Mouse (Mus musculus): Measurements from ENCODE around the gene Tnfrsf4. TPM values are rescaled to one million over a fixed set of nuclear protein-coding genes. Genes with fewer than 3 reads are reported as not detected.

The Tnfrsf4 gene
- polyA plus RNA-seq, 1 experiment from 2014 or later = 0.60 TPM

DNA sequence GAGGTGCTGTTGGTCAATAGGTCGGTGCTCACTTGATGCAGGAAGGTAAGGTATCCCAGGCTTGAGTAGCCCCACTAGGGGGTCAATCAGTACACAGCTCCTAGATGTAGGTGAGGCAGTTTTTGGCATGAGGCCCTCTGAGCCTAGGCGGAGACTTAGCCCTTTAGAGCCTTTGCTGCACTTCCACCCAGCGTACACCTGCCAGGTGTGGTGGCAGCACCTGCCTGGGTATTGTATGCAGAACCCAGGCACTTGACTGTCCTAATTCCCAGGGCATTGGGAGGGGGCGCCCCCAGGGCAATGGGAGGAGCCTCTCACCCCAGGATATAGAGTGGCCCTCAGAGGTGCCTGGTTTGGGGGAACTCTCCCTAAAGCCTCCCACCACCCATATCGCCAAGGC lies 41.5 kb downstream of the Tnfrsf4 start:
- H3K9ac ChIP-seq (ENCODE audit: low read length) = no peak overlapping the region
- no peaks in the 10 kb centered on the region for H3K27me3 ChIP-seq (replicated peaks; ENCODE audit: control insufficient read depth, insufficient read depth, low read length)
- 86% methylated on average over 5 of the region's 5 CpGs for WGBS
- ATAC-seq (no peak), DNase-seq (ENCODE audit: low spot score) (no peak)
- no peaks in the 10 kb centered on the region for H3K36me3 ChIP-seq (ENCODE audit: control insufficient read depth, insufficient read depth, low read length)
- no peak overlapping the region for H3K4me2 ChIP-seq (ENCODE audit: low read length)
- H3K9me3 ChIP-seq (replicated peaks; ENCODE audit: control insufficient read depth, low read length) = no peaks in the 10 kb centered on the region
- no peak overlapping the region for H3K4me3 ChIP-seq (ENCODE audit: low read depth, low read length)
- no peak overlapping the region for H3K27ac ChIP-seq (ENCODE audit: low read depth, low read length)
- H3K4me1 ChIP-seq (ENCODE audit: control insufficient read depth, insufficient read depth, low read length) = no peaks in the 10 kb centered on the region

DNA sequence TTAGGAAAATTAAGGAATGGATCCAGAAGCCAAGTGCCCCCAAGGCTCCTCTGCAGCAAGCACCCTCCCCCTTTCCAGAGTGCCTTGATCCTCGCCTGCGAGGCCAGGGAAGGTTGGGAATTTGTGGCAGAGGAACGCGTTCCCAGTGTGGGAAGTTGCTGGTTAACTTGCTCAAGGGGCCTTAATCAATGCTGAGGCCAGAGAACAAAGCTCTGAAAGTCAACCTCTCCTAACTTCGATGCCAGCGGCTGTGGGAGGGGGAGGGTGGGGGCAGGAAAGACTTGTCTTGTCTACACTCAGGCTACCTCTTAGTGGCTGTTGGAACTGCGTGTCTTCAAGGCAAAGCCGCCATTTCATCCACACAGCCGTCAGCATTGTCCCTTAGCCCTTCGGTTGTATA lies 44.1 kb downstream of the Tnfrsf4 start:
- H3K4me1 ChIP-seq (ENCODE audit: control insufficient read depth, insufficient read depth, low read length) = no peaks in the 10 kb centered on the region
- no peaks in the 10 kb centered on the region for H3K27me3 ChIP-seq (replicated peaks; ENCODE audit: control insufficient read depth, insufficient read depth, low read length)
- no peak for ATAC-seq
- H3K4me3 ChIP-seq (ENCODE audit: low read depth, low read length) = no peak overlapping the region
- no peaks in the 10 kb centered on the region for H3K9me3 ChIP-seq (replicated peaks; ENCODE audit: control insufficient read depth, low read length)
- WGBS = 70% methylated on average over 10 of the region's 10 CpGs
- H3K9ac ChIP-seq (ENCODE audit: low read length) = no peak overlapping the region
- no peak for DNase-seq (ENCODE audit: low spot score)
- no peaks in the 10 kb centered on the region for H3K36me3 ChIP-seq (ENCODE audit: control insufficient read depth, insufficient read depth, low read length)
- H3K27ac ChIP-seq (ENCODE audit: low read depth, low read length) = no peak overlapping the region
- H3K4me2 ChIP-seq (ENCODE audit: low read length) = no peak overlapping the region

- Histone ChIP-seq H3K4me1 (ENCODE audit: control insufficient read depth, insufficient read depth, low read length) (no peaks in the 10 kb centered on the region), H3K36me3 (ENCODE audit: control insufficient read depth, insufficient read depth, low read length) (no peaks in the 10 kb centered on the region), H3K27ac (ENCODE audit: low read depth, low read length) (no peak overlapping the region), H3K4me2 (ENCODE audit: low read length) (no peak overlapping the region), H3K9ac (ENCODE audit: low read length) (no peak overlapping the region), H3K9me3 (replicated peaks; ENCODE audit: control insufficient read depth, low read length) (no peaks in the 10 kb centered on the region), H3K27me3 (replicated peaks; ENCODE audit: control insufficient read depth, insufficient read depth, low read length) (no peaks in the 10 kb centered on the region), H3K4me3 (ENCODE audit: low read depth, low read length) (no peak overlapping the region)
- 79% methylated on average over 9 of the region's 9 CpGs for WGBS
- no peak for ATAC-seq
- DNase-seq (ENCODE audit: low spot score) = no peak
These were observed 45.2 kb downstream of the Tnfrsf4 start for GRCm38 (mm10) chr4:156058826-156059225.

GRCm38 (mm10) chr4:156059261-156059660 lies 45.6 kb downstream of the Tnfrsf4 start, which contains the start of gene Ttll10:
Gene Ttll10 (minus strand): TSS chr4:156059414.
- Histone ChIP-seq H3K27ac (ENCODE audit: low read depth, low read length) (no peak within 1 kb of the TSS), H3K4me3 (ENCODE audit: low read depth, low read length) (no peak within 1 kb of the TSS), H3K4me2 (ENCODE audit: low read length) (no peak within 1 kb of the TSS), H3K9ac (ENCODE audit: low read length) (no peak within 1 kb of the TSS), H3K4me1 (ENCODE audit: control insufficient read depth, insufficient read depth, low read length) (0 out of 2 replicates have a peak, but pooled peaks cover 4% of the 10 kb centered on the region), H3K36me3 (ENCODE audit: control insufficient read depth, insufficient read depth, low read length) (no peaks in the 10 kb centered on the region), H3K27me3 (replicated peaks; ENCODE audit: control insufficient read depth, insufficient read depth, low read length) (no peaks in the 10 kb centered on the region), H3K9me3 (replicated peaks; ENCODE audit: control insufficient read depth, low read length) (no peaks in the 10 kb centered on the region)
- 53% methylated on average over 5 of the region's 5 CpGs for WGBS
- ATAC-seq = no peak
- no peak for DNase-seq (ENCODE audit: low spot score)

- WGBS = 40% methylated on average over 10 of the region's 10 CpGs
- DNase-seq (ENCODE audit: low spot score) (no peak), ATAC-seq (no peak)
- no peaks in the 10 kb centered on the region for H3K36me3 ChIP-seq (ENCODE audit: control insufficient read depth, insufficient read depth, low read length)
- no peak overlapping the region for H3K27ac ChIP-seq (ENCODE audit: low read depth, low read length)
- no peak overlapping the region for H3K4me2 ChIP-seq (ENCODE audit: low read length)
- no peak overlapping the region for H3K9ac ChIP-seq (ENCODE audit: low read length)
- H3K4me1 ChIP-seq (ENCODE audit: control insufficient read depth, insufficient read depth, low read length) = 0 out of 2 replicates have a peak, but pooled peaks cover 4% of the 10 kb centered on the region
- no peaks in the 10 kb centered on the region for H3K9me3 ChIP-seq (replicated peaks; ENCODE audit: control insufficient read depth, low read length)
- no peaks in the 10 kb centered on the region for H3K27me3 ChIP-seq (replicated peaks; ENCODE audit: control insufficient read depth, insufficient read depth, low read length)
- no peak overlapping the region for H3K4me3 ChIP-seq (ENCODE audit: low read depth, low read length)
These were observed 46.1 kb downstream of the Tnfrsf4 start for GRCm38 (mm10) chr4:156059713-156060112.

- 0% methylated on average over 4 of the region's 4 CpGs for WGBS
- H3K9me3 ChIP-seq (replicated peaks; ENCODE audit: control insufficient read depth, low read length) = no peaks in the 10 kb centered on the region
These were observed 50.3 kb downstream of the Tnfrsf4 start for GRCm38 (mm10) chr4:156063861-156064509.

GRCm38 (mm10) chr4:156064510-156064897 lies 50.9 kb downstream of the Tnfrsf4 start:
- Histone ChIP-seq H3K4me1 (ENCODE audit: control insufficient read depth, insufficient read depth, low read length) (0 out of 2 replicates have a peak, but pooled peaks cover 4% of the 10 kb centered on the region), H3K4me3 (ENCODE audit: low read depth, low read length) (no peak overlapping the region), H3K9ac (ENCODE audit: low read length) (no peak overlapping the region), H3K27me3 (replicated peaks; ENCODE audit: control insufficient read depth, insufficient read depth, low read length) (no peaks in the 10 kb centered on the region), H3K9me3 (replicated peaks; ENCODE audit: control insufficient read depth, low read length) (no peaks in the 10 kb centered on the region), H3K27ac (ENCODE audit: low read depth, low read length) (no peak overlapping the region), H3K36me3 (ENCODE audit: control insufficient read depth, insufficient read depth, low read length) (no peaks in the 10 kb centered on the region), H3K4me2 (ENCODE audit: low read length) (no peak overlapping the region)
- DNase-seq (ENCODE audit: low spot score) (no peak), ATAC-seq (no peak)
- 86% methylated on average over 9 of the region's 9 CpGs for WGBS

More at GRCm38 (mm10) chr4:156063861-156064509, 50.3 kb downstream of the Tnfrsf4 start:
- DNase-seq (ENCODE audit: low spot score) = peak; percentile 25
- ATAC-seq = no peak
- Histone ChIP-seq H3K4me2 (ENCODE audit: low read length) (no peak overlapping the region), H3K4me1 (ENCODE audit: control insufficient read depth, insufficient read depth, low read length) (0 out of 2 replicates have a peak, but pooled peaks cover 4% of the 10 kb centered on the region), H3K9ac (ENCODE audit: low read length) (no peak overlapping the region), H3K27me3 (replicated peaks; ENCODE audit: control insufficient read depth, insufficient read depth, low read length) (no peaks in the 10 kb centered on the region), H3K36me3 (ENCODE audit: control insufficient read depth, insufficient read depth, low read length) (no peaks in the 10 kb centered on the region), H3K27ac (ENCODE audit: low read depth, low read length) (no peak overlapping the region), H3K4me3 (ENCODE audit: low read depth, low read length) (no peak overlapping the region)

- Histone ChIP-seq H3K4me1 (ENCODE audit: control insufficient read depth, insufficient read depth, low read length) (peaks cover 6% of the 10 kb centered on the region; the same call in 1 of the 2 replicates), H3K4me3 (ENCODE audit: low read depth, low read length) (no peak overlapping the region), H3K27ac (ENCODE audit: low read depth, low read length) (no peak overlapping the region), H3K4me2 (ENCODE audit: low read length) (no peak overlapping the region), H3K9me3 (replicated peaks; ENCODE audit: control insufficient read depth, low read length) (no peaks in the 10 kb centered on the region), H3K27me3 (replicated peaks; ENCODE audit: control insufficient read depth, insufficient read depth, low read length) (no peaks in the 10 kb centered on the region), H3K9ac (ENCODE audit: low read length) (no peak overlapping the region), H3K36me3 (ENCODE audit: control insufficient read depth, insufficient read depth, low read length) (no peaks in the 10 kb centered on the region)
- no peak for DNase-seq (ENCODE audit: low spot score)
- 92% methylated on average over 10 of the region's 10 CpGs for WGBS
- no peak for ATAC-seq
These were observed 51.7 kb downstream of the Tnfrsf4 start for GRCm38 (mm10) chr4:156065156-156065894.
